Mouse (Mus musculus) ES-Bruce4 (cell line): Measurements from ENCODE around the gene Dnali1.

Experiments used
- CTCF ChIP-seq: IDR thresholded peaks from one replicate; pipeline ENCODE4 v1.8.1; 2011; ENCODE audit warnings: low read depth, low read length
- POLR2A ChIP-seq: IDR thresholded peaks from one replicate; pipeline ENCODE4 v1.8.1; 2011; ENCODE audit warnings: low read length; ENCODE audit not compliant: insufficient read depth

GRCm38 (mm10) chr4:125063829-125064228 lies 1.7 kb downstream of the Dnali1 start:
- no peak for TF ChIP-seq CTCF
- TF ChIP-seq POLR2A = no peak
